Mouse (Mus musculus) ES-CJ7 (cell line): ENCODE measurements around the gene Tnik.
A peak's percentile ranks its signal among the peaks of the same experiment; 100 is the strongest.

Experiments used
- DNase-seq: peaks from one replicate; pipeline ENCODE4 v3.0.0; 2011; ENCODE audit warnings: low read depth, low spot score

The Tnik gene

DNA sequence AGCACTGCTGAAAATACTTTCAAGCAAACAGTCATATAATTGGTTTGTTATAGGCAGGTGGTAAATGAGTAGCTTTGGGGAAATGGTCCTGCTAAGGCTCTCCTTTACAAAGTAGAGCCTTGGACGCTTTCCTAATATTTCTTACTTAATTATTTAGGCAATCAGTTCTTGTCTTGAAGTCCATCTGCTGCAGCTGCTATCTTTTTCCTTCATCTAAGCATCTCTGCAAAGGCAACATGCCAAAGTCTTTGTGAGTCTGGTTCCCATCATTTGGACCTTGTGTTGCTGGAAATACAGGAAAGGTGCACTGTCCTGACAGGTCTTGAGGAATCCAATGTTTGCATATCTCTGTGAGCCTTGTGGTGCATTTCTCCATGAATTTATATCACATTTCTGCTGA lies 82.9 kb downstream of the Tnik start:
- DNase-seq: no peak

DNA sequence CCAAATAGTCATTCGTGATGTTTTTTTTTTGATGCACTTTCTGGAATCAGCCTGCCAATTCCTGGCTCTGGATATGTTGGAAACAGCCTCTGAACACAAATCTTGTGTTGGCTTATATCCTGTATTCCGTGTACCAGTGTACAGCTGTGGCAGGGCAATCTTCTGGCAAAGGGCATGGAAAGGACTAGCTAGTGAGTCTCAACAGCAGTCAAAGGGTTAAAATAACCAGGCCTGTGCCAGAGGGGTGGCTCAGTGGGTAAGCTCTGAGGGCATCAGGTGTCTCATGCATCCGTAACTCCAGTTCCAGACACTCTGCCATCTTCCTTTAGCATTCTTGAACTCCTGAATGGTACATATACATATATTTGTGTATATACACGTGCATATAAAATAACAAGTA lies 83.5 kb downstream of the Tnik start:
- no peak for DNase-seq

DNA sequence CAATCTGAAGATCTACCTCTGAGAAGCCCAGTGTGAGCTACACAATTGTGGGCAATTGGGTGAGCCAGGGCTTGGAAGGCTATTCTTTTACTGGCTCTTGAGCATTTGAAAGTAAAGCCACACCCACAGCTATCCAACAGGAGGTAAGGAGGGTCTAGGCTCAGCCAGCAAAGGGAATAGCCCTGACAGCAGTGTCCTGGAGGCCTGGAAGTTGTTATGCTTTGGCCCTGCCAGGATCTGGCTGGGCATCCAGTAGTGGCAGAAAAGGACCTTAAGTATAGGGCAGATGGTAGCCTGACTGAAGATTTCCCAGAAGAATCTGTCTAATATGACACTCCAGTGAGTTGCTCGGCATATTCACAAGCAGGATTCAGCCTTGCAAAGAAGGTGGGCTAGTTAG lies 85.7 kb downstream of the Tnik start:
- DNase-seq: no peak

DNA sequence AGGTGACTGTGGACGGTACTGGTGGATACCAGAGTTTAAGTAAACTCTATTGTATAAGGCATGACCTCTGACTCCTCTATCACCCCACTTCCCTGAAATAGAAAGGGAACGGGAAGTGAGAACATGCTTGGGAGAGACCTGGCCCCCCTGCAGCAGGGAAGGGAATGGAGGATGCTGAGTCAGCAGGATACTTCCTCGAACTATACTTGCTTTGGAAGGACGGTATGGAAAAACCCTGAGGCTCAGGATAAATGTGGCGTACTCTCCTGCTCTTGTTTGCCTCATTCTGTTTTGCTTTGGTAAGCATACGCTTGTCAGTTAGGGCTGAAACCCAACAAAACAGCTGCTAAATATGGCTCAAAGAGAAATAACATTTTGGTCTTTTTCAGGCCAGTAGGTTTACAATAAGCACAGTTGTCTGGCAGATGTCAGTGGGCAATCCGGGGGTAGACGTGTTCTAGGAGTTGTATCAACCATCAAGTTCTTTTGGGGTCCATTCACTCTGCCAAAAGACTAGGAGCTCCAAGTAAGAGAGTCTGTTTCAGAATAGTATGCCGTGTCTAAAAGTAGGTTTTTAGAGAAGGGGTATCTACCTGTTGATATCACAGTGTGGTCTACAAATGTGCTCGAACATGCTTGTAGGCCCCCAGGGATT lies 87.3 kb downstream of the Tnik start:
- no peak for DNase-seq

DNA sequence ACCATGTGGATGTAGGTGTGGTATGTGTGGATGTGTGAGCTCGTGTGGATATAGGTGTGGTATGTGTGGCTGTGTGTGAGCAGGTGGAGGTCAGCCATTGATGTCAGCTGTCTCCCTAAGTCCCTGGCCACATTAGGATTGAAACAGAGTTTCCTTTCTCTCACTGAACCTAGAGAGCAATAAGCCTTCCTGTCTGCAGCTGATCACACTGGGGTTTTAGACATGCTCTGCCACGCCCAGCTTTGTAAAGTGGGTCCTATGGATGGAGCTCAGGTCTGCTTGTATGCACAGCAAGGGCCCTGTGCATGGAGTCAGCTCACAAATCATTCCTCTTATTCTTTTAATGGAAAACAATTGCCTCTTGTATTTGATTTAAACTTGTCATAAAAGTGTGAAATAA lies 95.4 kb downstream of the Tnik start:
- DNase-seq: no peak

DNA sequence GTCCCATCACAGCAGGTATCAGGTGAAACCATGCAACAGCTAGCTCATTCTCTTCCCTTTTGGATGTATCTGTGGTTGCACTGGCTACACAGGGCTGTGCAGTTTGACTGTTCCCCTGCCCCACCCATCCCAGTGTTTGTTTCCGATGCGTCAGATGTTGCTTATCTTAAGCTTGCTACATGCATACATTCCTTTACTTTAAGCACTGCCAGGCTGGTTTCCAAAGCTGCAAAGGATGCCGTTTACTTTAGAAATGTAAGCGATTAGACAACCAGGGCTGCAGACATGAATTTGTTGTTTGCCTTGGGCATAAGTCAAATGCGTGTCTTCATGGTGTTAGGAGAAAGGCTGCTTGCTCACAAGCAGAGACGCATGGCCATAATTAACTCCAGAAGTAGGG lies 96.1 kb downstream of the Tnik start:
- DNase-seq: no peak

DNA sequence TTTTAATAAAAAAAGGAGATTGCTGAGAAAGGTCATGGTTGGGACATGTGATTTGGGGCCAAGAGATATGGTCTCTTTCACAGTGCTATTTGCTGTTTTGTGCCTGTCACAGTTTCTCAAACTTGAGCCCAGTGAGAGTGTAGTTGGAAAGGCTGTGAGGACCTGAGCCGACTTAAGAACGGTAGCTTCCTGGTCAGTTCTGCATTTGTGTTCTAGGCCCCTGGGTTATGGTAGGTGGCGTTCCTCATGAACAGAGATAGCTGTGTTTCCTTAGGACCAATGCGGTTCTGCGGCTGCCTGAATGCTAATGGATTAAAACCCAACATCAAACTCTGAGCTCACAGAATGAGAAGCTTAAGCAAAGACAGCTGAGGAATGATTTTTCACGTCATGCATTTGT lies 98.0 kb downstream of the Tnik start:
- no peak for DNase-seq

DNA sequence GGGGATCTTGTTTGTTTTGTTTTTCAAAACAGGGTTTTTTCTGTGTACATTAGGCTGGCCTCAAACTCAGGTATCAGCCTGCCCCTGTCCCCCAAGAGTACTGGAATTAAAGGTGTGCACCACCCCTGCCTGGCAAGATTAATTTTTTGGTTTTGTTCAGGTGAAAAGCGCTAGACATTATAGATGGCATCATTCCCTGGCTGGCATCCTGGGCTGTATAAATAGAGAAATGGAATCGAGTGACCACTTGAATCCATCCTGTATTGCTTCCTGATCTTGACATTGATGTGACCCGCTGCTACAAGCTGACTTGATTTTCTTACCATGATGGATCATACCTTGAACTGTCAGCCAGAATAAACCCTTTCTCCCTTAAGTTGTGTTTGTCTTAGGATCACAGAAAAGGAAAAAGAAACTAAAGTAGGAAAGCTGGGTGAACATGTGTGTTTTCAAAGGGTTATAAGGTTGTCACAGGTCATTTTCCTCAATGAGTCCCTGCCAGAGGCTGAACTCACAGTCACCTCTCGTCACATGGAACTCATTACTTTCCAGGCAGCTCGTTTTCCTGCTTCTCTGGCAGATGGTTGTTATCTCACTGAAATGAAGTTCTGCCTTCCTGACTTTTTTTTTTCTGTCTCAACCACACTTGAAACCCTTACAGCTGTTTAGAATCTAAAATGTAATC lies 100.6 kb downstream of the Tnik start:
- no peak for DNase-seq

DNA sequence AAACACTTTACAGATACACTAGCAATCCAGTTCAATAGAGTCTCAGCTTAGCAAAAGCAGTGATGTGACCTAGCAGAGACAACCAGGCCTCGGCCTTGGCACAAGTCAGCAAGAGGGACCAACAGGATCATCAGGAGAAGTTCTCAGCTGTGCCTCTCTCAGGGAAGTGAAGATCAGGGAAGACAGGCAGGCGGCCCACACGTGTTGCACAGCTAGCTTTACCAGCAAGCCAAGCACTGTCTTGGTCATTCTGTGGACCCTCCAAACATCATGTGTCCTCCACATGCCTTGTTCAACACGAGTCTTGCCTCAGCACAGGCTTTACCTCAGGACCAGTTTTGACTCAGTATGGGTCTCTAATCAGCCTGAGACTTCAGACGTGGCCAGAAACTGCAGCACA lies 105.7 kb downstream of the Tnik start:
- no peak for DNase-seq

DNA sequence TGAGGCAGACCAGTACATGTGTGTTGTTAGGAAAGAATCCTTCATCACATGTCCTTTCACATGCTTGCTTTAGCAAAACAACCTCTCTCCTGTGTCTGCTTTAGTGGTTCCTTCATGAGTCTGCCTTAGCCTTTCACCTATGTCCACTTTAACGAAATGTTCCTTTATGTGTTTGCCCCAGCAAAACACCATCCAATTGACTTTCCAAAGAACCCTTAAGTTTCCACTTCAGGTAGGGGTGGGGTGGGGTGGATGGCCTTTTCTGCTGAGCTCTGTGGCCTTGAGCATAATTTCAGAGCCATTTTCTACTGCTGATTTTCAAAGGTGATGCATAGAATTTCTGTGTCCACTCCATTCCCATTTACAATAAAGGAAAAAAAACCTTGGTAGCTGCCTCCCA lies 106.3 kb downstream of the Tnik start:
- no peak for DNase-seq

DNA sequence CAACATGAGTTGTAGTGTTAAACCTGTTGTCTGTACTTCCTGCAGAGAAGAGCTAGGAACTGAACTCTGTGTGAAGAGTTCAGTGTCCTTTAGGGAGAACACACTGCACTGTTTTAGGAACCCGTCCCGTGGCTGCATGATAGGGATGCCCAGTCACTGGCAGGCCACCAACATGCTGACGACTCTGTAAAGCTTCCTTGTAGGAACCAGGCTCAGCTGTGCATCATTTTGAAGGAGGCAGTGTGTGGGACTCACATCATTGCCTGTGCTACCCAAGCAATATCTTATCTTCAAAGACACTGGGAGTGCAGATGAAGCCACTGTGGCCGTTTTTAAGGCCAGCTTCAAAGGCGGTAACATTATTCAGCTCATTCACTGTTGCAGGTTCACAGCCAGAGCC lies 106.7 kb downstream of the Tnik start:
- no peak for DNase-seq

DNA sequence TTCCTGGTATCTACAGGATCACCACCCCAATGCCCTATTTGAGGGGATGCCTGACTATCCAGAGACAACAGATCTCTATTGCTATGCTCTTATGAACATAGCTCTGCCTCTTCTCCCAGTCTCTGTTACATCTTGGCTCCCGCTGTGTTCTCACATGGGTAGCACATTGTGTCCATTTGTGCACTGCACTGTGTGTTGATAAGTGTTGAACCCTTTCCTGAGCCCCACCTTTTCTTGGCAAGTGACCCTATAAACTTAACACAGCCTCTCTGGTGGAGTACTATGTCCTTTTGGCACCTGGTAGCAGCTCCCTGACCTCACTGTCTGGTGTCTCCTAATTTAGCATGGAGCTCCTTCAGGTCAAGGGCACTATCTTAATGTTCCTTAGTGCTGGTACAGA lies 108.6 kb downstream of the Tnik start:
- DNase-seq: no peak

DNA sequence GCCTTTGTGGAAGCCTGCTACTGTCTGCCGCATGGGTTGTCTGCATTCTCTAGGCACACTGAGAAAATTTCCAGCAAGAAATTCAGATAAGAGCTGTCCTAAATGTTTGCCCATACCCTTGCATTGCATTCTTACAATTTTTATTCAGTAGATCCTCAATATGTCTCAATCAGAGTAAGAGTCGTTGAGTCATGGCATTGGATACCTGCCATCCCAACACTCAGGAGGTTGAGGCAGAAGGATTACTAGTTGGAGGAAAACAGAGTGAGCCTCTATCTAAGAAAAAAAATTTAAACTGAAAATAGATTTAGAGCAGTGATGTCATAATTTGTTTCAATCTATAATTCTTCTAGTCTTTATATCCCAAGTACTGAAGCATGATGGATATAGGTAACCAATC lies 109.4 kb downstream of the Tnik start:
- no peak for DNase-seq

DNA sequence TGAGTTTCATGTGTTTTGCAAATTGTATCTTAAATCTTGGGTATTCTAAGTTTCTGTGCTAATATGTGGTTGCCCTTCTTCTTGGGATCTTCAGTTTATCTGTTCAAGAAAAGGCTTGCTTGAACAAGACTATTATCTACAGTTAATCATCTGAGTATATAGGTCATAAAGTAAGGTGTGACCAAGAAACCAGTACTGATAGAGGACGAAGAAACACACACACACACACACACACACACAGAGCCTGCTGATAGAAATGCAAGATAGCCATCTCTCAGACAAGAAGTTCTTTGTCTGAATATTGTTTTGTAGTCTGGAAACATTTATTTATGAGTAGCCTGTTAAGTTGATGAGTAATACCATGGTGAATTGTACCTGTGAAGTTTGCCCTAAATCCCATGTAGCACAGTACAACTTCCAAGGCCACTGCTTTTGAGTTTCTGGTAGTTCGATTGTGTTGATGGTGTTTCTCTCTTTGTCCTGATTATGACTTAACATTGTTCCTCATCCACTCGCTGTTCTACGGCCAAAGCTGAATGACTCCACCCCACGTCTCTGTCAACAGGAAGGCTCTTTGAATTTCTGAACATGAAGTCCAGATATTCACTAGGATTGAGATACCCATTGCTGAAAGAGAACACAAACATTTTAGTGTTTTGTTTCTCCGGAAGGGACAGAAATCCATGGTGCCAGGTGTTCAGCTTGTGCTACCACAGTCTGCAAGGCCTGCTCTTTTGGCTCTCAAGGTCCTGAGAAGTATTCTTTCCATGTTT lies 111.9 kb downstream of the Tnik start:
- DNase-seq: no peak

DNA sequence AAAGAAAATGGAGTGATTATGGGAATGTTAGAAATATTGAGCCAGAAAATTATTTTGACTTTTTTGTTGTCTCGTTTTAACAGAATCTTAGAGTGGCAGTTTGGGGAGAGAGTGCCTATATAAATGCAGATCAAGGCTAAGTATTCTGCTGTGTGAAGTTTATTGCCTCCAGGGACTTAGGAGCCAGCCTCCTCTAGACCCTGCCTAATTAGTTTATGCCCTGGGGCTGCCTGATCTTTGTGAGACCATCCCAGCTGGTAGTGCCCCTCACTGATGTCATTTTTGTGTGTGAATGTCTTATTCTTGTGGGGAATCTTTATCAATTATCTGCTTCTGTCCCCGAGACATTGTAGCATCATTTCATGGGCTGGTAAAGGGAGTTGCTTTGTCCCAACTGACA lies 117.2 kb downstream of the Tnik start:
- DNase-seq: no peak

DNA sequence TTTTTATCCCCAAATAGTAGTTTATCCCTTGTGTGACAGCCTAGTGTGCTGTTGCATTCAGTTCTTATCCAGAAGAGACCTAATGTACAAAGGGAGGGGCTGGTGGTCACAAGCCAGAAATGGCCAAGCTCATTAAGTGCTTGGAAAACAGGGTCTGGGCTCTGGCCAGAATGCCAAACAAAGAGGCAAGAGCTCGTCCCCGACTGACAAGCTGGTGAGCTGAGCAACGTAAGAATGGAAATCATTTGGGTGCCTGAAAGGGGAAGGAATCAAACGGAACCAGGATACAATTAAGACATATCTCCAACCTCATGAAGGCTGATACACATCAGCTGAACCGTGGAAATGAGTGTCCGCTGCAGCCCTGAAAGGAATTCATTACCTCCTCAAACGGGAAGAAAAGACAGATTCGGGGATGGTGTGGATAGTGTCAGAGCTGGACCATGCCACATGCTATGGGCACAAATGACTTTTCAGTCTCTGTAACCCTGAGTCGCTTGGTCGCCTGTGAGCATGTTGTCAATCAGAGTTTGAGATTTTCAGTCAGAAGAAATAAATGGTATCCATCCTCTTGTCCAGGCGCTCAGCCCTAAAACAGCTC lies 120.6 kb downstream of the Tnik start:
- DNase-seq: no peak

DNA sequence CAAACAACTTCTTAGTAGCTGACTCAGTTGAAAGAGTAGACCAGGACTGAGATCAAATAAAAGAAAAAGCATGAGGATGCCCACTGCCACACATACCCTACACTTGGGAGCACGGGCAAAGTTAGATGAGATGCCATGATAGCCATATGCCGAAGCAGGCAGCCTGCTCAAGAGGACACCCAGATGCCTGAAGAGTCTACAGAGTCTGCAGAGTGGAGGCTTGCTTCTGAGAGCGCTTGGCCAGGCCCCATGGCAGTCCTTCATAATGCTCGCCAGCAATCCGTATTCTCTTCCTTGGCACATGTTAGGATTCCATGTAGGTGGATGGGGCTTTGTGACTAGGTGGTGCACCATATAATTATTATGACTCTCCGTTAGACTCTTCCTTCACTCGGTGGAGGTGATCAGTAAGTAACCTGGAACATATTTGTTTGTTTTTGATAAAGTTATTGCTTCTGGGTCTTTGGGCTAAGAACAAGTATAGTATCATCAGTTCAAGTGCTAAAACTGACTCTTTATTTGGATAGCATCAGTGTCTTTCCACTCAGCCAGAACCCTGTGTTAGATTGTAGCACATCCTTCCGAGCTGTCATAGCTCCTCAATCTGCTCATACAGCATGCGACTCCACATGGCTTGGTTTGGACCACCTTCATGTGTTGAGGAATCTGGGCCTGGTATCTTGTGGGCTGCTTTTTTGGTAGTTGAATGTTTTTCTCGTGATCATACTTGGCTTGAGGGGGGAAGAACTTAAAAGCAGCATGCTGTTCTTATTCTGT lies 122.4 kb downstream of the Tnik start:
- no peak for DNase-seq

DNA sequence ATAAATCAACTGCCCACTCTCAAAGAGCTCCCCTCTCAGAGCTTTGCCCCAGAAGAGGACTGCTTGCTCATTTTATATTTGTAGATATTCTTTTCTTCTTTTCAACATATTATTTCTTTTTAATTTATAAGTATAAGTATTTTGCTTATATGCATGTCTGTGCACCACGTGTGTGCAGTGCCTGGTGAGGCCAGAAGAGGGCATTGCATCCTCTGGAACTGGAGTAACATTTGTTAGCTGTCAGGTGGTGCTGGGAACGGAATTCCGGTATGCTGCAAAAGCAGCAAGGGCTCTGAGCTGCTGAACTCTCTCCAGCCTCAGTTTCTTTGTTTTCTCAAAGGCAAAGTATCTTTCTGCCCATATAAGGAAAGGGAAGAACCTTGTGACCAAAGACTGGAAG lies 125.5 kb downstream of the Tnik start:
- DNase-seq: peak; percentile 19

DNA sequence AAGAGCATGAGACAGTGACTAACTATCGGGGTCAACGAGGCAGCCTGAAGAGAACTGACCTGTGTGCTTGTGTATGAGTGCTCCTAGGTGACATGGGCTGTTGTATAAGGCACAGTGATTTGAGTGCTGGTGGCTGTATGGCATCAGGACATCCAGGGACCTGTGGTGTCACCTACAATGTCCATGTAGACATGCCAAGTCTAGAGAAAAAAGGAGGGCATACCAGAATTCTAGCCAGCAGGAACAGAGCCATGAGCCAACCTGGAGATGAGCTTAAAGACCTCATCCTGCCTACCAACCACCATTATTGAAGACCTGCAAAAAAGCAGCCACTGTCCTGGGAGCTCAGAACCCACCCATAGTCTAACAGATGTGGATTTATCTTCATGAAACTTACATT lies 127.2 kb downstream of the Tnik start:
- no peak for DNase-seq

DNA sequence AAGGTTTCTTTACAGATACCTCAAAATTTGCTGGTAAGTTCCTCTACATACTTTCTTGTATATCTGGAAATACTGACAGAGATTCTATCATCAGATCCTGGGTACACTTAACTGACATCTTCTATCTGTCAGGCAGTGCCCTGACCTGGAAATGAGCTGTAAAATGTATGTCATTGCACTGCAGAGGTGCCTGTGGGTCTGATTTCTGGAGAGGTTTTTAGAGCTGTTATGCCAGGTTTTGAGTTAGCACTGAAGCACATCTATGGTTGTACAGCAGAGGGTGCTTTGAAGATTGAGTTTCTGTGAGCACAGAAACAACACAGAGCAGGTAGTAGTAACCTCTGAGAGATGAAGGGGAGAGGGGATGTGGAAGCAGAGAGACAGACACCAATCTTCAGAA lies 129.5 kb downstream of the Tnik start:
- DNase-seq: no peak

DNA sequence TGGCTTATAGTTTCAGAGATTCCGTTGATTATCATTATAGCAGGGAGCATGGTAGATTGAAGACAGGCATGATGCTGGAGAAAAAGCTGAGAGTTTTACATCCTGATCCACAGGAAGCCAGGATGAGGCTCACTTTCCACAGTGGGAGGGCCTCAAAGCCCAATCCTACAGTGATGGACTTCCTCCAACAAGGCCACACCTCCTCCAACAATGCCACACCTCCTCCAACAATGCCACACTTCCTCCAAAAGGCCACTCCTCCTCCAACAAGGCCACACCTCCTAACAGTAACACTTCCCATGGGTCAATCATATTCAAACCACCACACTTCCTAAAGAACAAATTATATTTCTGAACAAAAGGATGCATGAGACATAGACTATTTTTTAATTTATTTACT lies 135.8 kb downstream of the Tnik start:
- peak; percentile 23 for DNase-seq
